12 mouse cellular contexts compared by ENCODE assay signal in the genomic region with DNA sequence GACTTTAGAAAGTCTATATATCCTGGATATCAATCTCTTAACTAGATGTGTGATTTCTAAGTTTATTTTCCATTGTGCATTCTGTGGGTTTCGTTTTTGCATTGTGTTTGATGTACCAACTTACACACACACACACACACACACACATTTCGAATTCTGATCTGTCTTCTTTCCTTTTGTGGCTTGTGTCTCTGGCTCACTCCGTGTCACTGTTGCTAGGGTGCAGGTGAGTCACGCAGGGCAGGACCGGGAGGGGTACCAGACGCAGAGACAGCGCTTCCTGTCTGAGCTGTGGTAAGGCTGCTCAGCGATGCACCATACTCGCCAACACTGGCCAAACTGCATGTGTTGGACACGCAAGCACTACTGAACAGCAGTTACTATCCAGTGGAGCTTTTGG.
DNase-seq lines count a peak whose midpoint lies in the region; ATAC-seq and TF ChIP-seq lines count a peak whose summit lies in the region.
"Had no signal": no experiment of that assay in that cellular context is flagged by ENCODE, and none has a peak within 500 bp of the region (broad histone marks: within the 10 kb centered on the region; RNA-seq: fewer than 3 reads in every experiment).

No protein-coding gene starts in this region.

- H3K27me3 ChIP-seq in stomach, postnatal 0 days (ENCODE audit: control insufficient read depth, insufficient read depth, low read length): no peaks in the 10 kb centered on the region
- no peaks in the 10 kb centered on the region for H3K27me3 ChIP-seq in hindbrain, embryonic 11.5 days (ENCODE audit: control insufficient read depth, insufficient read depth, low read length)
- H3K27me3 ChIP-seq: liver, embryonic 13.5 days had no signal

- WGBS in stomach, postnatal 0 days: 57% methylated on average over 10 of the region's 10 CpGs
- WGBS in hindbrain, embryonic 11.5 days: 88% methylated on average over 10 of the region's 10 CpGs

- DNase-seq in B cell, adult 2 months: peak; percentile 70 to 75
- DNase-seq in Muller cell, postnatal 12 days (ENCODE audit: inconsistent ontology term): peak; percentile 30
- peak; percentile 34 for DNase-seq in stomach, postnatal 0 days (ENCODE audit: low spot score)
- DNase-seq in hindbrain, embryonic 11.5 days (ENCODE audit: low spot score): no peak
- DNase-seq in kidney, adult 11 months: no peak
- no peak for DNase-seq in cerebellum, postnatal 10 days
- no peak for DNase-seq in embryo, embryonic 10.5 days (ENCODE audit: low spot score)
- DNase-seq: cerebellum, postnatal 14 days; liver, embryonic 13.5 days had no signal

- H3K36me3 ChIP-seq in stomach, postnatal 0 days (ENCODE audit: control insufficient read depth, insufficient read depth, low read length): no peaks in the 10 kb centered on the region
- H3K36me3 ChIP-seq in hindbrain, embryonic 11.5 days (ENCODE audit: control insufficient read depth, insufficient read depth, low read length): no peaks in the 10 kb centered on the region
- H3K36me3 ChIP-seq: liver, embryonic 13.5 days had no signal

- no peak overlapping the region for H3K9ac ChIP-seq in stomach, postnatal 0 days (ENCODE audit: low read length)
- H3K9ac ChIP-seq in hindbrain, embryonic 11.5 days (ENCODE audit: low read depth, low read length): no peak overlapping the region
- H3K9ac ChIP-seq: hindbrain, embryonic 14.5 days; liver, embryonic 13.5 days had no signal

- H3K27ac ChIP-seq in stomach, postnatal 0 days (replicated peaks): no peak overlapping the region
- H3K27ac ChIP-seq in hindbrain, embryonic 11.5 days (ENCODE audit: low read depth, low read length): no peak overlapping the region
- H3K27ac ChIP-seq: hindbrain, embryonic 14.5 days; liver, embryonic 13.5 days had no signal

- no peaks in the 10 kb centered on the region for H3K4me1 ChIP-seq in stomach, postnatal 0 days (replicated peaks; ENCODE audit: control insufficient read depth, insufficient read depth)
- no peaks in the 10 kb centered on the region for H3K4me1 ChIP-seq in hindbrain, embryonic 11.5 days (replicated peaks; ENCODE audit: control insufficient read depth, insufficient read depth, low read length)
- H3K4me1 ChIP-seq: liver, embryonic 13.5 days had no signal

- ATAC-seq in megakaryocyte, adult 5-6 weeks (ENCODE audit: poor library complexity, severe bottlenecking): peak; percentile 91
- ATAC-seq in stomach, postnatal 0 days (ENCODE audit: low FRiP score, low TSS enrichment): peak; percentile 67; the same call in 1 of the 2 replicates
- no peak for ATAC-seq in hindbrain, embryonic 11.5 days (ENCODE audit: low FRiP score)

- TF ChIP-seq EP300 in stomach, postnatal 0 days (optimal IDR thresholded peaks at IDR 0.05): no peak

- no peak overlapping the region for H3K4me2 ChIP-seq in stomach, postnatal 0 days (replicated peaks; ENCODE audit: low read depth)
- H3K4me2 ChIP-seq in hindbrain, embryonic 11.5 days (replicated peaks; ENCODE audit: low read depth, low read length): no peak overlapping the region
- H3K4me2 ChIP-seq: hindbrain, embryonic 14.5 days; liver, embryonic 13.5 days; midbrain, embryonic 11.5 days had no signal

- H3K9me3 ChIP-seq in stomach, postnatal 0 days (ENCODE audit: control insufficient read depth, low read length): no peaks in the 10 kb centered on the region
- no peaks in the 10 kb centered on the region for H3K9me3 ChIP-seq in hindbrain, embryonic 11.5 days (ENCODE audit: control insufficient read depth, low read length)
- H3K9me3 ChIP-seq: liver, embryonic 13.5 days had no signal

- H3K4me3 ChIP-seq in stomach, postnatal 0 days (ENCODE audit: low read depth, low read length): no peak overlapping the region
- no peak overlapping the region for H3K4me3 ChIP-seq in hindbrain, embryonic 11.5 days (ENCODE audit: low read depth, low read length)
- H3K4me3 ChIP-seq: liver, embryonic 13.5 days had no signal

- no peak for TF ChIP-seq CTCF in stomach, postnatal 0 days (IDR thresholded peaks at IDR 0.05; ENCODE audit: low read depth)

Comparison
In these comparisons a context has a peak if more than half of its experiments do, and no peak if none do; other contexts are left out.
1. DNase-seq: peak in B cell, adult 2 months (2 of 2), Muller cell, postnatal 12 days (single experiment) and stomach, postnatal 0 days (single experiment); none in hindbrain, embryonic 11.5 days (single experiment), kidney, adult 11 months (single experiment), cerebellum, postnatal 10 days (0 of 2) and embryo, embryonic 10.5 days (single experiment).